Mouse (Mus musculus): Measurements from ENCODE around the gene Hoxc5.

Gene Hoxc5

DNA sequence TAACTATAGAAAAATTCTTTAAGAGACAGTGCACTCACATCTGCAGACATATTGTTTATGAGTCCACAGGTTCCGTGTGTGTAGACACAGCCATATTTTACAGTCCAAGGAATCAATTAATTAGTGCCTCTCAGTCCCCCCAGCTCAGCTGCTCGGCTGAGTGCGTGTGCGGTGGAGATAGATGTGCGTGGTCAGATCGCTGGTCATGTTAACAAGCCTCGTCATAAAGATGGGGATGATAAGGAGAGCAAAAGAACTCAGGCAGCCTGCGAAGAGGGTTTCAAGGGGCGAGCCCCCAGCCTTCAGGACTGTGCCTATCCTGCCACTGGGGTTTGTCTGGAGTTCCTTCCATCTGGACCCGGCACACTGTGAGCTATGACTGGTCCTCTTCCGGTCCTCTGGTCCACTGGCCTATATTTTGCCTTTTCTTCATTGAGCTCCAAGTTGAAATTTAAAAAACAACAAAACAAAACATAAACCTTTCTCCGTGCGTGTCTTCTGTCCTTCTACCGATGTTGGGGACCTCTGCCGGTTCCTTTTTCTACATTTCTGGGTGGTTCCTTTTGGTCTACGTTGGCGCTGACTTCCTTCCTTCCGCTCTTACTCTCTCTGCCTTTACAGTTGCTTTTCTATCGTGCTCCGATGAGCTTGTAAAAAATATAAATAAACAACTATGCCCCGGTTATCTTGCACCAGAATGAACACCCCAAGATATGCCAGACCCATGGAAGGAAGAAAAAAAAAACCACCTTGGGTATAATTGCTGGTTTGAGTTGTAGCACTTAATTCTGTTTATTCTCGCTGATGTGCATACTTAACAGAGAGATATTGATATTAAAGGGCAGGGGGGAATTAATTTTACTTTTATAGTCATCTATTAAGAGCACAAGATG, 21.8 kb upstream of the Hoxc5 start:
- DNase-seq (ENCODE audit: low spot score in 2 of 2), result no peak

DNA sequence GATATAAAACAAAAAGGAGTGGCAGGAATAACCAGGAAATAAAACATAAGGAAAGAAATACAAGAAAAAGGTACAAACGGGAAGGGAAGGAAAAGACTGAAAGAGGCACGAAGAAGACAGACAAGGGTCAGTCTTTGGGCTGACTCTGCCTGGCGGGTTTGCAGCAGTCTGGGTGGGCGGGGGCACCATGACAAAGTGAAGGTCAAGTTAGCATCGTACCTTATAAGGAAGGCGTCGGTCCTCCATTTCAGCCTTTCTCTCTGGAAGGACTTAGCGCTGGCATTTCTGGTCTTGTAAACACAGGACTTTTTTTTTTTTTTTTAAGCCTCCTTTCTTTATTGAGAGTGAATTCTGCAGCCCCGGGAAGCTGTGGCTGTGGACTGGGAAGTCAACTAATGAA, 20.0 kb upstream of the Hoxc5 start:
- no peak for DNase-seq (ENCODE audit: low spot score in 2 of 2)

DNA sequence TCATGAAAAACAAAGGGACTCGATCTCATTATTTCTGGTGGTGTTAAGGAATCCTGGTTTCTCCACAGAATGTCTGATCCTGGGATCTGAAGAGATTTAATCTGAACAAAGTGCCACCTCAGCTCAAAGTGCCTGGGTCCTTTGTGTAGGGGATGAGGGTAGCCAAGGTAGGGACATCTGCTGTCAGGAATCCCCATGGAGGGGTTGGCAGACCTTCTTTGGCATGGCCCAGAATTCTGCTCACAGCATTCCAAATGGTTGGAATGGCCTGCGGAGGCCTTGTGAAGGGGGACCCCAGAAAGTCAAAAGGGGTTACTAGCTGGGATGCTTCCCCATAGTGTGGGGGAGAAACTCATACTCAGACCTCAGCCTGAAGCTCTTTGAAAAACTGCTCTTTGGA, 18.4 kb upstream of the Hoxc5 start:
- no peak for DNase-seq (ENCODE audit: low spot score in 2 of 2)

DNA sequence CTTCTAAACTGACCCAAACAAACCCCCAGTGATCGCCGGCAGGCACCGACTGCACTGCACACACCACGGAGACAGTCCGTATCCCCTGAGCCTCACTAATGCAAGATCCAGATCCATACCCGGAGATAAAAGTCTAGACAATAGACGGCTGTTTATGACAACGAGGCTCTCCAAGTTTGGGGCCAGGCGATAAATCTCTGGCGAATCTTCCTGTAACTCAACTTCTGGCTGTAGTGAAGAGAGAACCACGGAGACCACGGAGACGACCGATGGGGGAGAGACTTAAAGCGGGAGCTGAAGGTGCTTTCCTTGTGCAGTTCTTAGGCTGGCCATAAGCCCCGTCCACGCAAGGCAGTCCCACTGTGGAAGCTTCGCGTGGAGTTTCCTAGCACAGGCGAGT, 17.5 kb upstream of the Hoxc5 start:
- no peak for DNase-seq (ENCODE audit: low spot score in 2 of 2)

DNA sequence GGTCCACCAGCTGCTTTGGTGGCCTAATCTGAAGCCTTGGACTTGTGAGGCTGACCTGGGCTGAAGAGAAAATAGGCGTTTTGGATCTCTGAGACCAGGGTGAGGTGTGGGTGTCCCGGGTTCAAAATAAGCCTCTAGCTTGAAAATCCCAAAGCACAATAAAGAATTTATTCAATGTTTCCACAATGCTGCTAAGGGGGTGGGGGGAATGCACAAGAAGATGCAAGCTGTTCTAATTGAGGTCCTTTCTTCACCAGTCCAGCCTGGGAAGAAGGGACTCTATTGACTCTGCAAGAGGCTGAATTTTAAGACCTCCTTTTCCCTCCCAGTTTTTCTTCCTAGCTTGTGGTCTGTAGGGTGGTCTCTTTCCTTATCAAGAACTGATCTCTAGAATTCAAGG, 16.4 kb upstream of the Hoxc5 start:
- no peak for DNase-seq (ENCODE audit: low spot score in 2 of 2)

DNA sequence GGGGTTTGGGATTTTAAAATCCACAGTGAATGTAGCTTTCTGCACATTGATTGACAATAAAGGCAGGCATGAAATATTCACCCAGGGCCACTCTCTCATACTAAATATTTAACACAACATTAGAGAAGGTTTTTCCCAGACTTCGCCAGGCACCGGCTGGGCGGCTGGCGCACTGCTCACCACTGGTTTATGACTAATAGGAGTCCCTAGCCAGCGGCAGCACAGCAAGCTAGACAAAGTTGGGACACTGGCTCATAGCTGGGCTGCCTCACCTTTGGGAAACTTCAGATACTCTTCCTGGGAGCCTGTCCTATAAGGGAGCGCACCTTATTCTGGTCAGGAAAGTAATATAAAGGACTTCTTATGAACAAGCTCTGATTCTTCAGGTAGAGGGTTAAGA, 13.7 kb upstream of the Hoxc5 start:
- DNase-seq (ENCODE audit: low spot score in 2 of 2), result no peak

DNA sequence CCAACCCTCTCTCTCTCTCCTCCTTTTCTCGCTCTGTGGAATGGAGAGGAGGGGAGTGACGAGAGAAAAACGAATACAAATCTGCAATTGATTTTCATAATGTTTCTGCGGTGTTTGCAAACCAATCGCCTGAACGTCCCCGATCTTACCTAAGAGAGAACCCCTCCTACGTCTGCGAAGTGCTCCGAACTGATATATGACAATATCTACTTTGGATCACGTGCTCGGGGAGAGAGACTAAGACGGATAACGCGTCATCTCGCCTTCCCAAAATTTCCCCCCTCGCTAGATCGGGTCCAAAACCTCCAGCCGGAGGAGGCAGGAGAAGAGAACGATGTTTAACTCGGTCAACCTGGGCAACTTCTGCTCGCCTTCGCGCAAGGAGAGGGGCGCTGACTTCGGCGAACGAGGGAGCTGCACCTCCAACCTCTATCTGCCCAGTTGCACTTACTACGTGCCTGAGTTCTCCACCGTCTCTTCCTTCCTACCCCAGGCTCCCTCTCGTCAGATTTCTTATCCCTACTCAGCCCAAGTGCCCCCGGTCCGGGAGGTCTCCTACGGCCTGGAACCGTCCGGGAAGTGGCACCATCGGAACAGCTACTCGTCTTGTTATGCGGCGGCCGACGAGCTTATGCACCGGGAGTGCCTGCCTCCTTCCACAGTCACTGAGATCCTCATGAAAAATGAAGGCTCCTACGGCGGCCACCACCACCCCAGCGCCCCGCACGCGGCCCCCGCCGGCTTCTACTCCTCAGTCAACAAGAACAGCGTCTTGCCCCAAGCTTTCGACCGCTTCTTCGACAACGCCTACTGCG, 12.8 kb upstream of the Hoxc5 start, which contains the start of gene Hoxc11:
Gene Hoxc11, plus strand, starts transcription at position 236 of the 815 bp plus-strand sequence.
- DNase-seq (ENCODE audit: low spot score in 2 of 2), result no peak

DNA sequence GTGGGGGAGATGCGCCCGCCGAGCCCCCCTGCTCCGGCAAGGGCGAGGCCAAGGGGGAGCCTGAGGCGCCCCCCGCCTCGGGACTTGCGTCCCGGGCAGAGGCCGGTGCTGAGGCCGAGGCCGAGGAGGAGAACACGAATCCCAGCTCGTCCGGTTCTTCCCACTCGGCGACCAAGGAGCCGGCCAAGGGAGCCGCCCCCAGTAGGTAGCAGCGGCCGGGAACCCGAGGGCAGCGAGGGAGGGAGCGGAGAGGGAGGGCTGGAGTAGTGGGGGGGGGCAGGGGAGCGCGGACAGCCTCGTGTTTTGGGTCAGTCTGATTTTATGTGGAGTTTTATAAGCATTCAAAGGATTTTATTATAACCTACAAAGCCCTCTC, 12.2 kb upstream of the Hoxc5 start:
- DNase-seq (ENCODE audit: low spot score in 2 of 2), result no peak

DNA sequence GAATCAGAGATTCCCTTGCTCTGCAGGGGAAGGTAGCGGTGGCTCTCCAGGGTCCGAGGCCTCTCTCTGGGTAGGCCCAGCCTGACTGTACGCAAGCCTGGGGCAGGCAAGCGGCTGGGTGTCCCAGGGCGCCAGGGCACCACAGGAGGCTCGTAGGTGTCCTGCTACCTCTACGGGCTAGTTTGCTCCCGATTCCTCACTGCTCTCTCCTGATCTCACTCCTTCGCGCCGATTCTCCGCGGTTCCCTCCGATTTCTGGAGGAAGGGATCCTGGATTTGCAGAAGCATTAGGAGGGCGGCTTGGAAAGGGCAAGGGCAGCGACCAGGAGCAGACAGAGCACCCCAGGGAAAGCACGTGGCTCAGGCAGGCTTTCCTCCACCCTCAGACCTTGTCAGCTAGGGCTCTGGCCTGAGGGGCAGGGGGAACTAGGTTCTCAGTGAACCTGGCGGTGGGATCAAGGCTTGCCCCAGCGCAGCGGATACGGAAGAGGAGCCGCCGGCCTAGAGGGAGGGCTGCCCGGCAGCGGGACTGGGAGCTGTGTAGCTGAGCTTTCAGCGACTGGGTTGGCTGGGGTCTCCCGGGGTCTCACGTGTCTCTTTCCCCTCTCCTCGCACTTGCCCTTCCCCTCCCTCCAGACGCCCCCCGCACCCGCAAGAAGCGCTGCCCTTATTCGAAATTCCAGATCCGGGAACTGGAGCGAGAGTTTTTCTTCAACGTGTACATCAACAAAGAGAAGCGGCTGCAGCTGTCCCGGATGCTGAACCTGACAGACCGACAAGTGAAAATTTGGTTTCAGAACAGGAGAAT, 11.2 kb upstream of the Hoxc5 start:
- no peak for DNase-seq (ENCODE audit: low spot score in 2 of 2)

DNA sequence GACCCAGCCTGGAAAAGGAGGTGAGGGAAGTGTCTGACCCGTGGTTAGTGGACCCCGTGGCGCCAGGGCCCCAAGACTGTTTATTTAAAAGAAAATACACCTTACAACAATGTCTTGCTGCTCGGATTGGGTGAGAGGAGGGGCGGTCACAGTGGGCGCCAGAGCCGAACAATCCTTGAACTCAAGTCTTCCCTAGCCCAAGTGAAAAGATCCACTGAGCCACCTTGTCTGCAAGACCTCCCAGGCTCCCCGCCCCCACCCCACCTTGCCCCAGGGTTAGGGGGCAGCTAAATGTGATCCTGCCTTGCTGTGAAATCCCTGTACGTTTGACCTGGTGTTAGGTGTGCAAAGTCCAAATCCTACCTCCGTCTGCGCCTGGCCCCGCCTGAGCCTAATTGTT, 10.3 kb upstream of the Hoxc5 start:
- no peak for DNase-seq (ENCODE audit: low spot score in 2 of 2)

DNA sequence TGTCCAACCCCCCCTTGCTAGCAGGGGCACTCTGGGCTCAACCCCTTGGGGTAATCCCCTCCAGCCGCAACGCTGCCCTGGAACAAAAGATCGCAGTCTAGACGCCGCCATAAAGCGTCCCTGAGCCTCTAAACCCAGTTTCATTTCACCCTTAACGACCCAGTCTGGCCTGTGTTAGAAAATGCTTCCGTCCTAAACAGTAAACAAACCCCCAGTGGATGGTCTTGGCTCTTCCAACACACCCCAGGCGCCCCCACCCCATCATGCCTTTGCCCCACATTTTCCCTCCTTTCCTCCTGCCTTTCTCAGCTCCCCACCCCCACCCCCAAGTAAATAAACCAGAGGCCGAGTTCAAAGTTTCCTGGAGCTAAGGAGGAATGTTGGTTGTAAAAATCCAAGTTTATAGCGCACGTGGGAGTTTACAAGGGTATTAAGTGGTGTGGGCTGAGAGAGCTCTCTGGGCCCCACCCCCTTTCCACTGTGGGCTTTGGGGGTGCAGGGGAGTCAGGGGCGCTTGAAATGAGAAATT, 7.5 kb upstream of the Hoxc5 start:
- no peak for DNase-seq (ENCODE audit: low spot score in 2 of 2)

DNA sequence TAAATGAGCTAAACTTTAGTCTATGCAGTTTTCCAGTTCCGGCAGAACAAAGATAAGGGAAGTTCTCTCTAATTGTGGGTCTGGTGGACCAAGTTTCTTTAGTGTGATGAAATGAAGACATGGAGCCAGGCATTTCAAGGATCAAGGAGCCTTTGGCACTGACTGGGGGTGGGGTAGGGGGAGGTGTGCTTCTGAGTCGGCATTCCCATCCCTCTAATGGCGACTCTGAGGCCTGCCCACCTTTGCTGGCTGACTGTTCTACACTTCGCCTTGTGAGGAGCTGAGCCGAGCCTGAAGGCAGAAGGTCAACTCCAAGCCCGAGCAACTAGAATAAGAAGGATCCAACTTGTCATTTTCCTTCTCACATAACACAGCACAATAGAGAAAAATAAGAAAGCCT, 5.5 kb upstream of the Hoxc5 start:
- DNase-seq (ENCODE audit: low spot score in 2 of 2), result no peak

DNA sequence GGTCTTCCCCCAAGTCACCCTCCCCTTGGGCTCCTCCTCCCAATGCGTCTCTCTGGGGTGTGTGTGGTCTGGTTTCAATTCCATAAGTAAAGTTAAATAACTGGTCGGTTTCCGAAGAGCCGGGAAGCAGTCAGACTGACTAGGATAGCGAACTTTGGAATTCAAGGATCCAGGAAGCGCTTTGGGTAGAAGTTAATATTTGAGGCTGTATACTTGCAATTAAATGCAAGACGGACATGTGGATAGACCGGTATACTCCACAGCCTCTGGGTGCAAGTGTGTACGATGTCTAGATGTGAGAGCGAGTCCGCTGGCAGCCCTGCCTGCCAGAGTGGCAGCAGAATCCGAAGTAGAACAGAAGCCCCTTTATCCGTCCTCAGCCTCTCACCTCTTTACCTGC, 4.8 kb upstream of the Hoxc5 start:
- no peak for DNase-seq (ENCODE audit: low spot score in 2 of 2)

DNA sequence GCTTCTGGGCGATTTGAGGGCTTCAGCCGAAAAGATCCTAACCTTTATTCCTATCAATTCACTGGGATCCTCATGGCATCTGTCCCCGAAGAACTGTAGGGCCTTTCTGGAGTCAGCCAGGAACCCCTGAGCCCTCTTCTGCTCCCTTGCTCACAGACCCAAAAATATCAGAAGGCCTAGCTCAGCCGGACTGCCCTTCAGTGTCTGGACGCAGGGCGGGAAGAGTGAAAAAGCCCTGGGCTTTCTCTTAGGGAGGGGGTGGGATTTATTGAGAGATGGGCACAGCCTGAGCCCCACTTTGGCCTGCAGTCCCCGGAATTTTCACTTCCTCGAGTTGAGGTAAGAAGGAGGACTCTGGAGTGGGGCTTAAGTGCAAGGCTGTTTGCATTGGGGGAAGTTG, 4.0 kb upstream of the Hoxc5 start:
- no peak for DNase-seq (ENCODE audit: low spot score in 2 of 2)

DNA sequence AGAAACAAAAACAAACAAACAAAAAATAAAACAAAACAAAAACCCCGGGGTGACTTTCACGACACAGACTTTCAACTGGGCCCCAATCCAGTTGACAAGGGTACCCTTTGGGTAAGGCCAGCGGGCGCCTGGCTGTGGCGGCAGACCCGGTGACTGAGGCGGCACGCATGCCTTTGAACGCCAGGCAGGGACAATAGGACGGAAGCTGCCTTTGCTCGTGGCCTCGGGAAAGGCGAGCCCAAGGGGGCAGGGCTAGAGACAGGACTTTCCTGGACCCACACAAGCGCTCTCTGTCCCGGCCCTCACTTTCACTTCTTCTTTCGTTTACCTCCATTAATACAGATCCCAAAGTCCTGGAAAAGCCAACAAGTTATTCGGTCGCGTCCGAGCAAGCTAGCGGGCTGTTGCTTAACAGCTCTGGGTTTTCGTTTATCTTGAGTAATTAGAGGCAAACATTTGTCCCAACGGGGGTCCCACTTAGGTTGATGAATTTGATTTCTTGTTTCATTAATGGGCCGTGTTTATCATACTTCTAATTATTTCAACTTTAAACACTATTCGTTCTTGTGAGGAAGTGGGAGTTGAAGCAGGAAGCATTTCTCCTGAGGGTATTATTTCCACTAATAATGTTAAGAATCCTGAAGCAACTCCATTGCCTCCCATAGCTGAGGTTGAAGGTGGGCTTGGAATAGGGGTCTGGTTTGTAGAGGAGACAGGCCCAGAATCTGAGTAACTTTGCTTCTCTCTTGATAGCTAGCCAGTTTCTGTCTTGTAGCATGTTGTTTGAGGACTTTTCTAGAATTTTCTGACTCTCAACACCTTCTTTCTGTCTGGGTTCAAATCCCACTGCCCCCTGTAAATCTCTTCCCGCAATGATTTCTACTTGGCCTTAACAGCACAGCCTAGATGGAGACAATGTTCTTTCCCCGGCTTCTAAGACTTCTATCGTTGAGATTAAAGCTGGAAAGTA, 3.3 kb upstream of the Hoxc5 start:
- DNase-seq (ENCODE audit: low spot score in 2 of 2), result no peak

DNA sequence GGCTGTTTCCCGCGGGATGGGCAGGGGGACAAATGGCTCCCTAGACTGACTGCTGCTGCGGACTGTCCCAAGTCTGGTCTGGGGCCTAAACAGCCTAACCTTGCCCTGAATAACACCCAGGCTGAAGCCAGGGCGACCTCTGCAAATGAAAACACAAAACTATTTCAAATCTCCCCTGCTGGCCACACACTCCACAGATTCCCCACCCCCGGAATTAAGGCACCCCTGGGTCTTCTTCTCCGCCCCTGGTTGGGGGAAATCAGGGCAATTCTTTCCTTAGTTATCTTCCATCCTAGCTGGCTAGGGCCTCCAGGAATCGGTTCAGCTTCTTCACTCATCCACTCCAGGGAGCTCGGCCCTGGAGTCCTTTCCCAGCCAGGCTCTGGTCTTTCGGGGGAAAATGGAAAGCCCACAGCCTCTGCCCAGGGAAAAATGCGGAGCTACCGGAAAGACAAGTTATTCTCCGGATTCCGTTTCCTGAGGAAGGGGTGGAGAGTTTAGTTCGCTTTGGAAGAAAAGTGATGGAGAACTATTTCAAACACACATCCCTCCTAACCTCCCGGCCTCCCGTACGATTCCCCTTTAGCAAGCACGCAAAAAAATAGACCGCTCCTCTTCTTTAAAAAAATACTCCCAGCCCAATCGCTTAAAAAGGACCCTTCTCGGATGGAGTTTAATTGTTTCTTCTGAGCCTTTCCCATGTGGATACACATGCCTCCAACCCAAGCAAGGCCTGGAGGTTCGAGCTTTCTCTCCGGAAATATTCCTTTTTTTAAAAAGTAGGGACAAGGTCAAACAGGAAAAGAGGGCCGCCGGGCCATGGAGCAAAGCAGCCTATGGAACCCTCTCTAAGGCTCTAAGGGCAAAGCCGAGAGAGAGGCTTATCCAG, 2.0 kb upstream of the Hoxc5 start:
- no peak for DNase-seq (ENCODE audit: low spot score in 2 of 2)

DNA sequence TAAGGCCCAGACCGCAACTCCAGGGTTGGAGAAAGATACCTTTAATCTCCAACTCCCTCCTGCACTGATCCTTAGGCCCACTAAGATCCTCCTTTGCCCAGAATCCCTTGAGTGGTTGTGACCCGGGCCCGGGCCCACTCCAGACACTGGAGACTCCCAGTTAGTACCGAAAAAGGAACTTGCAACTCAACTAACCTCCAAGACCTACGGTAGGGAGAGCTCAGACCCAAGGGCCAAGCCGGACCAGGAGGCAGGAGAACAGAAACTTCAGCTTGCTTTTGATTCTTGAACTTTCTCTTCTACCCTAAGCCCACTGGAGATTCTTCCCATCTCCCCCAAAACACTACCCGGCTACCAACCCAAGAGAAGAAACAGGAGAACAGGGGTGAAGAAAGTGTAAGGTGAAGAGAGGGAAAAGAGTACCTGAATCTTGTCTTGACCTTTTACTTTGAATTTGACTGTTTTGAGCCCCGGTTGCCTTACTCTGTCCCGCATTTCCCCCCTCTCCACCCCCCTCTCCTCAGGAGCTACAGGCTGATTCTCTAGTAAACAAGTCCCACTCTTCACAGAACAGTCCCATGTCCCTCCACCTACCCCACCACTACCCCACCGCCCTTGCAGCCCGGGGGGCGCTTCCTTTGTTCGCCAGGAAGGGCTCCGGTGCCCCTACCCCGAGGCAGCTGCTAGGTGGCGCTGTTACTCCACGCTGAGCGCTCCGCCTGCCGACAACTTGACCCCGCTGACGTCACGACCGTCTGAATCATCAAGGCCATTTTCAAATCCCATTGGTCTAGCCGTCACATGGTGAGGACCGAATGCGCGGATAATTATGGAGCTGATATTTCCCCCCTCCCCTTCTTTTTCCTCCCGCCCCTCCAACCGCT, 1.1 kb upstream of the Hoxc5 start:
- no peak for DNase-seq (ENCODE audit: low spot score in 2 of 2)

DNA sequence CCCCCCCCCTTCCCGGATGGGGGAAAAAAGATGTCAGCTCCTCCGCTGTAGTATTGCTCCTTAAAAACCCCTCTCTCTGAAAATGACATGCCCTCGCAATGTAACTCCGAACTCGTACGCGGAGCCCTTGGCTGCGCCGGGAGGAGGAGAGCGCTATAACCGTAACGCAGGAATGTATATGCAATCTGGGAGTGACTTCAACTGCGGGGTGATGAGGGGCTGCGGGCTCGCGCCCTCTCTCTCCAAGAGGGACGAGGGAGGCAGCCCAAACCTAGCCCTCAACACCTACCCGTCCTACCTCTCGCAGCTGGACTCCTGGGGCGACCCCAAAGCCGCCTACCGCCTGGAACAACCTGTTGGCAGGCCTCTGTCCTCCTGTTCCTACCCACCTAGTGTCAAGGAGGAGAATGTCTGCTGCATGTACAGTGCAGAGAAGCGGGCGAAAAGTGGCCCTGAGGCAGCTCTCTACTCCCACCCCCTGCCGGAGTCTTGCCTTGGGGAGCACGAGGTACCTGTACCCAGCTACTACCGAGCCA, 399 bp upstream of the Hoxc5 start, which contains the start of gene Hoxc10:
Gene Hoxc10, plus strand, starts transcription at position 21 of the 536 bp plus-strand sequence.
- DNase-seq (ENCODE audit: low spot score in 2 of 2), result no peak
